Mouse (Mus musculus) hindbrain, embryonic 11.5 days (tissue): ENCODE data around the gene Zfp689. TPM values are rescaled to one million over a fixed set of nuclear protein-coding genes. Genes with fewer than 3 reads are reported as not detected.
A peak's percentile ranks its signal among the peaks of the same experiment; 100 is the strongest.
"Not testable (repeated sequence)": the region's sequence is repeated elsewhere in the genome, so short reads cannot be mapped to it uniquely, and the experiment has no call there.

Experiments used
- ATAC-seq: fragments of 200-750 bp; cut with Nextera tagmentation; 2 replicates; pipeline ENCODE4 v1.8.0; 2017; ENCODE audit warnings: mild to moderate bottlenecking, moderate TSS enrichment, moderate library complexity; ENCODE audit not compliant: low FRiP score
- DNase-seq: peaks from one replicate; pipeline ENCODE4 v3.0.0-alpha.2; 2015; ENCODE audit warnings: low spot score
- H3K27ac ChIP-seq: fragments of 300-500 bp; sonication (generic); 2 replicates; pipeline ENCODE4 v1.5.1; 2014; ENCODE audit warnings: mild to moderate bottlenecking, low read depth, low read length
- H3K27me3 ChIP-seq: fragments of 300-500 bp; sonication (generic); 2 replicates; pipeline ENCODE4 v1.6.1; 2014; ENCODE audit warnings: mild to moderate bottlenecking, low read length, moderate library complexity, mixed read lengths; ENCODE audit not compliant: control insufficient read depth, insufficient read depth
- H3K36me3 ChIP-seq: fragments of 300-500 bp; sonication (generic); 2 replicates; pipeline ENCODE4 v1.6.1; 2014; ENCODE audit warnings: mild to moderate bottlenecking, low read length, moderate library complexity, mixed read lengths; ENCODE audit not compliant: control insufficient read depth, insufficient read depth
- H3K4me1 ChIP-seq: fragments of 300-500 bp; sonication (generic); replicated peaks from 2 replicates; pipeline ENCODE4 v1.6.1; 2014; ENCODE audit warnings: low read length, mixed read lengths; ENCODE audit not compliant: control insufficient read depth, insufficient read depth
- H3K4me2 ChIP-seq: fragments of 300-500 bp; sonication (generic); replicated peaks from 2 replicates; pipeline ENCODE4 v1.6.1; 2014; ENCODE audit warnings: mild to moderate bottlenecking, low read depth, low read length
- H3K4me3 ChIP-seq: fragments of 300-500 bp; sonication (generic); 2 replicates; pipeline ENCODE4 v1.5.1; 2014; ENCODE audit warnings: low read depth, low read length
- H3K9ac ChIP-seq: fragments of 300-500 bp; sonication (generic); 2 replicates; pipeline ENCODE4 v1.6.1; 2014; ENCODE audit warnings: low read depth, low read length
- H3K9me3 ChIP-seq: fragments of 300-500 bp; sonication (generic); 2 replicates; pipeline ENCODE4 v1.6.1; 2016; ENCODE audit warnings: low read length; ENCODE audit not compliant: control insufficient read depth
- WGBS: fragments of 180-500 bp; shearing (Covaris S2); extraction: QIAGEN DNeasy Blood & Tissue Kit; methylation state at CpG from one replicate; pipeline ENCODE4 v1.1.7; 2014; 5-methylcytosine and 5-hydroxymethylcytosine counted together
- polyA plus RNA-seq: library from polyadenylated mRNA; unstranded; fragments of >200 nt; fragmentation: Nextera tagmentation; extraction: Ambion mirVana; gene quantifications from 2 replicates; pipeline ENCODE4 v1.2.1, GENCODE M21; 2014

The Zfp689 gene
- polyA plus RNA-seq: 12.8 and 13.5 TPM in 2 replicates

GRCm38 (mm10) chr7:127448521-127449300 lies at the start of gene Zfp689:
TSS of gene Zfp689 (minus strand) at chr7:127449158.
- ATAC-seq (peak; percentile 91), DNase-seq (peak; percentile 97)
- whole genome bisulfite sequencing: under 1% methylated on average over 54 of the region's 54 CpGs
- H3K9ac ChIP-seq: peak within 1 kb of the TSS; percentile 84
- H3K27me3 ChIP-seq: no peaks in the 10 kb centered on the region
- H3K27ac ChIP-seq: peak within 1 kb of the TSS; percentile 86
- peaks cover 3% of the 10 kb centered on the region for H3K4me1 ChIP-seq
- H3K36me3 ChIP-seq: 0 out of 2 replicates have a peak, but pooled peaks cover 11% of the 10 kb centered on the region
- H3K4me2 ChIP-seq: peak within 1 kb of the TSS; percentile 53
- peak within 1 kb of the TSS; percentile 70 for H3K4me3 ChIP-seq
- no peaks in the 10 kb centered on the region for H3K9me3 ChIP-seq

GRCm38 (mm10) chr7:127498407-127498806 lies 49.4 kb upstream of the Zfp689 start:
- WGBS: 43% methylated on average over 3 of the region's 3 CpGs
- no peak for ATAC-seq
- peak; percentile 43 for DNase-seq

GRCm38 (mm10) chr7:127497382-127497781 lies 48.4 kb upstream of the Zfp689 start:
- Histone ChIP-seq H3K9ac (no peak overlapping the region), H3K4me1 (no peaks in the 10 kb centered on the region), H3K9me3 (no peaks in the 10 kb centered on the region), H3K27ac (no peak overlapping the region), H3K27me3 (no peaks in the 10 kb centered on the region), H3K4me3 (no peak overlapping the region), H3K36me3 (no peaks in the 10 kb centered on the region), H3K4me2 (no peak overlapping the region)
- ATAC-seq (no peak), DNase-seq (no peak)
- 84% methylated on average over 2 of the region's 2 CpGs for WGBS

More at GRCm38 (mm10) chr7:127498407-127498806, 49.4 kb upstream of the Zfp689 start:
- no peak overlapping the region for H3K4me3 ChIP-seq
- no peaks in the 10 kb centered on the region for H3K9me3 ChIP-seq
- H3K4me2 ChIP-seq: no peak overlapping the region
- H3K36me3 ChIP-seq: no peaks in the 10 kb centered on the region
- no peaks in the 10 kb centered on the region for H3K27me3 ChIP-seq
- no peak overlapping the region for H3K9ac ChIP-seq
- H3K4me1 ChIP-seq: no peaks in the 10 kb centered on the region
- H3K27ac ChIP-seq: no peak overlapping the region

- ATAC-seq (no peak), DNase-seq (no peak)
- Histone ChIP-seq H3K27me3 (no peaks in the 10 kb centered on the region), H3K36me3 (peaks cover 8% of the 10 kb centered on the region), H3K4me1 (no peaks in the 10 kb centered on the region), H3K9me3 (no peaks in the 10 kb centered on the region), H3K4me2 (no peak overlapping the region), H3K27ac (no peak overlapping the region), H3K9ac (no peak overlapping the region), H3K4me3 (no peak overlapping the region)
Measured at GRCm38 (mm10) chr7:127494648-127495047, 45.7 kb upstream of the Zfp689 start.

GRCm38 (mm10) chr7:127491846-127492245 lies 42.9 kb upstream of the Zfp689 start:
- DNase-seq (no peak), ATAC-seq (no peak)
- H3K9me3 ChIP-seq: no peaks in the 10 kb centered on the region
- no peaks in the 10 kb centered on the region for H3K4me1 ChIP-seq
- no peak overlapping the region for H3K4me3 ChIP-seq
- no peak overlapping the region for H3K9ac ChIP-seq
- peaks cover 12% of the 10 kb centered on the region for H3K36me3 ChIP-seq
- H3K4me2 ChIP-seq: no peak overlapping the region
- 84% methylated on average over 3 of the region's 3 CpGs for WGBS
- no peaks in the 10 kb centered on the region for H3K27me3 ChIP-seq
- no peak overlapping the region for H3K27ac ChIP-seq

- no peaks in the 10 kb centered on the region for H3K4me1 ChIP-seq
- H3K36me3 ChIP-seq: peaks cover 14% of the 10 kb centered on the region
- H3K27me3 ChIP-seq: no peaks in the 10 kb centered on the region
- no peak overlapping the region for H3K9ac ChIP-seq
- ATAC-seq (no peak), DNase-seq (no peak)
- no peak overlapping the region for H3K4me3 ChIP-seq
- no peak overlapping the region for H3K4me2 ChIP-seq
- H3K9me3 ChIP-seq: no peaks in the 10 kb centered on the region
- 97% methylated on average over 7 of the region's 7 CpGs for WGBS
- H3K27ac ChIP-seq: no peak overlapping the region
Measured at GRCm38 (mm10) chr7:127489982-127490381, 41.0 kb upstream of the Zfp689 start.

GRCm38 (mm10) chr7:127488364-127488763 lies 39.4 kb upstream of the Zfp689 start:
- WGBS: 92% methylated on average over 4 of the region's 5 CpGs
- H3K4me1 ChIP-seq, H3K27me3 ChIP-seq, ATAC-seq, H3K4me3 ChIP-seq, H3K27ac ChIP-seq, H3K9me3 ChIP-seq, H3K9ac ChIP-seq, H3K4me2 ChIP-seq, DNase-seq: not testable (repeated sequence)
- H3K36me3 ChIP-seq: peaks cover 18% of the 10 kb centered on the region

- ATAC-seq (no peak), DNase-seq (no peak)
- no peak overlapping the region for H3K9ac ChIP-seq
- H3K4me2 ChIP-seq: no peak overlapping the region
- no peak overlapping the region for H3K27ac ChIP-seq
- H3K4me3 ChIP-seq: no peak overlapping the region
- 88% methylated on average over 5 of the region's 5 CpGs for WGBS
- peaks cover 2% of the 10 kb centered on the region; the same call in 1 of the 2 replicates for H3K4me1 ChIP-seq
- H3K27me3 ChIP-seq: no peaks in the 10 kb centered on the region
- H3K9me3 ChIP-seq: no peaks in the 10 kb centered on the region
- H3K36me3 ChIP-seq: peaks cover 17% of the 10 kb centered on the region
Measured at GRCm38 (mm10) chr7:127485416-127485815, 36.5 kb upstream of the Zfp689 start.

GRCm38 (mm10) chr7:127480321-127480720 lies 31.4 kb upstream of the Zfp689 start:
- no peaks in the 10 kb centered on the region for H3K27me3 ChIP-seq
- H3K36me3 ChIP-seq: peaks cover 10% of the 10 kb centered on the region
- H3K4me1 ChIP-seq: peaks cover 8% of the 10 kb centered on the region; the same call in 1 of the 2 replicates
- H3K4me3 ChIP-seq: peak overlapping the region; percentile 90
- ATAC-seq: no peak
- H3K4me2 ChIP-seq: peak overlapping the region; percentile 87
- H3K9me3 ChIP-seq: no peaks in the 10 kb centered on the region
- no peak overlapping the region for H3K27ac ChIP-seq
- DNase-seq: no peak
- 74% methylated on average over 2 of the region's 2 CpGs for WGBS
- peak overlapping the region; percentile 84; the same call in 1 of the 2 replicates for H3K9ac ChIP-seq
